Mouse (Mus musculus) hindbrain, postnatal 0 days (tissue): ENCODE data around the gene Vars. TPM values are rescaled to one million over a fixed set of nuclear protein-coding genes. Genes with fewer than 3 reads are reported as not detected.

Experiments
- ATAC-seq: fragments of 200-750 bp; cut with Nextera tagmentation; 2 replicates; pipeline ENCODE4 v1.8.0; 2017; ENCODE audit warnings: mild to moderate bottlenecking, moderate TSS enrichment, moderate library complexity
- DNase-seq: peaks from one replicate; pipeline ENCODE4 v3.0.0-alpha.2; 2015; ENCODE audit warnings: low spot score
- H3K27ac ChIP-seq: fragments of 300-500 bp; sonication (generic); 2 replicates; pipeline ENCODE4 v1.5.1; 2014; ENCODE audit warnings: mild to moderate bottlenecking
- H3K27me3 ChIP-seq: fragments of 300-500 bp; sonication (generic); 2 replicates; pipeline ENCODE4 v1.6.1; 2014; ENCODE audit warnings: low read length, mixed read lengths; ENCODE audit not compliant: insufficient read depth
- H3K36me3 ChIP-seq: fragments of 300-500 bp; sonication (generic); 2 replicates; pipeline ENCODE4 v1.6.1; 2014; ENCODE audit warnings: low read length, mixed read lengths; ENCODE audit not compliant: insufficient read depth
- H3K4me1 ChIP-seq: fragments of 300-500 bp; sonication (generic); 2 replicates; pipeline ENCODE4 v1.6.1; 2014; ENCODE audit warnings: antibody characterized with exemption, low read length, mixed read lengths; ENCODE audit not compliant: insufficient read depth
- H3K4me2 ChIP-seq: fragments of 300-500 bp; sonication (generic); 2 replicates; pipeline ENCODE4 v1.6.1; 2014; ENCODE audit warnings: low read depth, mild to moderate bottlenecking, low read length, moderate library complexity, mixed read lengths
- H3K4me3 ChIP-seq: fragments of 300-500 bp; sonication (generic); 2 replicates; pipeline ENCODE4 v1.5.1; 2014; ENCODE audit warnings: low read length
- H3K9ac ChIP-seq: fragments of 300-500 bp; sonication (generic); replicated peaks from 2 replicates; pipeline ENCODE4 v1.6.1; 2014; ENCODE audit warnings: mild to moderate bottlenecking, low read length, moderate library complexity, mixed read lengths
- H3K9me3 ChIP-seq: fragments of 300-500 bp; sonication (generic); 2 replicates; pipeline ENCODE4 v1.6.1; 2016; ENCODE audit warnings: low read length, mixed read lengths
- CTCF ChIP-seq: IDR thresholded peaks from 2 replicates; pipeline ENCODE4 v1.5.1; 2016; ENCODE audit warnings: antibody characterized with exemption, control low read depth, low read depth
- WGBS: fragments of 180-500 bp; shearing (Covaris S2); extraction: QIAGEN DNeasy Blood & Tissue Kit; methylation state at CpG from one replicate; pipeline ENCODE4 v1.1.7; 2014; 5-methylcytosine and 5-hydroxymethylcytosine counted together
- polyA plus RNA-seq: library from polyadenylated mRNA; unstranded; fragments of >200 nt; fragmentation: Nextera tagmentation; extraction: Ambion mirVana; gene quantifications from 2 replicates; pipeline ENCODE4 v1.2.1, GENCODE M21; 2015
- total RNA-seq: library from RNA; depleted of rRNA; stranded (reverse); fragments of >200 nt; gene quantifications from 2 replicates; pipeline ENCODE4 v1.2.3, GENCODE M21; 2014; rRNA removed

Gene Vars
- total and polyA plus RNA-seq, 2 experiments from 2014 or later = 41.7 to 128 TPM

DNA sequence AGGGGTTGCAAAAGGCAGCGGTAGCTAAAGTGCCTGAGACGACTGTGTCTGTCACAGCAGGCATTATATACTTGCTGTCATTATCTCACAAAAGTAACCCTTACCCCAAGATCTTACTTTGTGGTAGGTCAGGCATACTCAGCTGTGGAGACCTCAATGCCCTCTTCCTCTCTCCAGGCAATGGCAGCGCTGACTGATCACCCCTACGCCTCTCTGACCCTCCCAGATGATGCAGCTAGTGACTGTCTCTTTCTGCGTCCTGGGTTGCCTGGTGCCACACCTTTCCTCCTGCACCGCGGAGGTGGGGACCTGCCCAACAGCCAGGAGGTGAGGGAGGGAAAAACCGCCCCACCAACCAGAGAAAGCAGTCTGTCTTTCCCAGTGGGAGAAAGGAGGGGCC lies 60.5 kb downstream of the Vars start:
- ATAC-seq = no peak
- no peak overlapping the region for H3K9ac ChIP-seq
- no peaks in the 10 kb centered on the region; the same call in 1 of the 2 replicates for H3K36me3 ChIP-seq
- 82% methylated on average over 8 of the region's 8 CpGs for WGBS
- no peak overlapping the region for H3K27ac ChIP-seq
- no peak for TF ChIP-seq CTCF
- H3K4me1 ChIP-seq = peaks cover 12% of the 10 kb centered on the region; the same call in 1 of the 2 replicates
- no peak overlapping the region for H3K4me3 ChIP-seq
- no peak overlapping the region for H3K4me2 ChIP-seq
- H3K9me3 ChIP-seq = no peaks in the 10 kb centered on the region
- no peak for DNase-seq
- H3K27me3 ChIP-seq = peaks cover 12% of the 10 kb centered on the region

DNA sequence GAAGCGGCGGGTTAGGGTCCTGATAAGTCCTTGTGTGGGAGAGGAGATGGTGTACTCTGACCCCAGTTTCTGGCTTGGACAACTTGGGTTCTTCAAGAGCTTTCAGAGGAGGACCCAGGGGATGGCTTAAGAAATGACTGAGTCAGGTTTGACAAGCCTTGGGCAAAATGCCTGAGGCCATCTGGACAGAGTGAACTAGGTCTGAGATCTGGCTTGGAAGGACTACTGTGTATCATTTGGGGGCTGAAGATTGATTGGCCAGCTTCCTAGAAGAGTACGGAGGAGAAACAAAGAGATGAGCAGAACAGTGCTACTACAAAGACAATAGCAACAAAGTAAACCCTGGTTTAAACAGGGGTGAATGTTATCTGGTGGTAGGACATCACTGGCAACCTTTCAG lies 62.7 kb downstream of the Vars start:
- H3K36me3 ChIP-seq = no peaks in the 10 kb centered on the region; the same call in 1 of the 2 replicates
- H3K4me1 ChIP-seq = peaks cover 12% of the 10 kb centered on the region; the same call in 1 of the 2 replicates
- no peak for ATAC-seq
- TF ChIP-seq CTCF = no peak
- H3K9me3 ChIP-seq = no peaks in the 10 kb centered on the region
- peak; percentile 60 for DNase-seq
- H3K27ac ChIP-seq = no peak overlapping the region
- WGBS = 77% methylated on average over 3 of the region's 3 CpGs
- H3K27me3 ChIP-seq = peaks cover 12% of the 10 kb centered on the region
- no peak overlapping the region for H3K4me3 ChIP-seq
- no peak overlapping the region for H3K9ac ChIP-seq
- no peak overlapping the region for H3K4me2 ChIP-seq

DNA sequence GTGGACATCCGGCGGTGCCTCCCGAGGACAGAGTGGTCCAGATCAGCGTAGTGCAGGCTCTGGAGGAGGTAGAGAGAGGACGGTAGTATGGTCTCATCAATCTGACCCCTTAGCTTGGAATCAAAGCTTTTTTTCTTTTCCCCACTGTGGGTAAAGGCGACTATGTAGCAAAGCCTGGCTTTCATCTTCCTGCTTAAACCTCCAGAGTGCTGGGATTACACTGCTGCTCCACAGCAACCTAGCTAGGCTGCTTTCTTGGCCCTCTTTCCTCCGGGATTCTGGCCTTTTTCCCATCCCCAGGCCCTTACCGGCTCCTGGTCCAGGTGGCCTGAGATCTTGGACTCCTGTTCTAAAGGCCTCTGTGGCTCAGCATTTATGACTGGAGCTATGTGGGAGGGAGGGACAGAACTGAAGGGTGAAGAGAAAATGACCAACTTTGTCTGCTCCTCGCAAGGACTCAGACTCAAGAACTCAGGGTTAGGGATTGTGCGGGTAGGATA lies 63.6 kb downstream of the Vars start:
- no peak for ATAC-seq
- peaks cover 12% of the 10 kb centered on the region; the same call in 1 of the 2 replicates for H3K4me1 ChIP-seq
- no peak for DNase-seq
- no peaks in the 10 kb centered on the region for H3K9me3 ChIP-seq
- H3K27me3 ChIP-seq = peaks cover 12% of the 10 kb centered on the region
- H3K27ac ChIP-seq = no peak overlapping the region
- TF ChIP-seq CTCF = no peak
- H3K4me3 ChIP-seq = no peak overlapping the region
- peak overlapping the region; percentile 54; the same call in 1 of the 2 replicates for H3K4me2 ChIP-seq
- no peaks in the 10 kb centered on the region; the same call in 1 of the 2 replicates for H3K36me3 ChIP-seq
- no peak overlapping the region for H3K9ac ChIP-seq
- 38% methylated on average over 10 of the region's 10 CpGs for WGBS

DNA sequence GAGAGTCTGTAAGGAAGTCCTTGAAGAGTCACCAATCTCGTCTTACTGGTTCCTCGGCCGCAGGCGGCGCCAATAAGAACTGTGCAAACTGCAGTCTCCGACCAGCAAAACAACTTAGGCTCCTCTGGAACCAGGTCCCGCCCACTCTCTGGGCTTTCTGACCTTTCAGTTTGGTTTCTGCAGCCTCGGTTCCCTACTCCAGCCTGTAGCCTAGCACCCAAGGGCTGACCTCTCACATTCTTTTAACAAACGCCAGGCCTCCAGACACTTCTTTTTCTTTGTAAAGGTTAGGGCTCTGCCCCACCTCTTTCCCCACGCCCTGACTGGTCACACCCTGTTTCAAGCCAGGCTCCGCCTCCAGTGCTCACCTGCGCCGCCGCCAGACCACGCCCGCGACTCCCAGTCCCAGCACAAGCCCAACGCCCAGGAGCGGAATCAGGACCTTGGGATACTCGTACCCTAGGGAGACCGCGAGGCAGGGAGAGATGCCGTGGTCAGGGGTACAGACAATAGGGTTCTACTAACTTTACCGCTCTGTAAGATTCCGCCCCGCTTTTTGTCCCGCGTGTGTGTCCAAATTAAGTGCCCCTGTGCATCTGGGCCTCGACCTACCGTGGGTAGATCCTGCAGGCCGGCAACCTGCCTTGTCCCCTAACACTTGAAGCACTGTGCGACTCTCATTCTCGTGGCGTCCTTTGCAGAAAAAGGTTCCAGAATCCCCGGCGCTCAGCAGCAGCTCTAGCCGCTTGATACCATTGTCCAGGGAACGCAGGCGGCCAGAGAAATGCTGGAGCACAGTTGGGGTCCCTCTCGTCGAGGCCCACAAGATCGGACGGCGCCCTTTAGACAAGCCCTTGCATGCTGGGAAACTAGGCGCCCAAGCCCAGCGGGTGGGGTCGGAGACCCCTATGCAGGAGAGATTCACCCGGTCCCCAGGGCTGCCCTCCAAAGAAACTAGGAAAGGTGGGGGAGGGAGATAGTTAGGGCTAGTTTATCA lies 64.5 kb downstream of the Vars start, which contains the start of gene Ly6g6c:
TSS of gene Ly6g6c (plus strand) at position 438 of the 997 bp plus-strand sequence.
- H3K27me3 ChIP-seq = peaks cover 12% of the 10 kb centered on the region
- H3K27ac ChIP-seq = no peak within 1 kb of the TSS
- WGBS = 4% methylated on average over 48 of the region's 48 CpGs
- peak within 1 kb of the TSS; percentile 54 for H3K4me2 ChIP-seq
- no peaks in the 10 kb centered on the region; the same call in 1 of the 2 replicates for H3K36me3 ChIP-seq
- ATAC-seq = no peak
- no peak for TF ChIP-seq CTCF
- peaks cover 9% of the 10 kb centered on the region; the same call in 1 of the 2 replicates for H3K4me1 ChIP-seq
- peak within 1 kb of the TSS; percentile 21 for H3K4me3 ChIP-seq
- H3K9ac ChIP-seq = peak within 1 kb of the TSS; percentile 33; the same call in 1 of the 2 replicates
- DNase-seq = no peak
- H3K9me3 ChIP-seq = no peaks in the 10 kb centered on the region

Other genes with a start within 250 kb of the Vars start
Only the 30 nearest of the 45 such genes appear.
- gene Cfb, start 138.5 kb upstream of the Vars start, total RNA-seq = 0.07 and 0.26 TPM in 2 replicates
- 1.0 and 1.3 TPM in 2 replicates for gene Cfb, start 138.5 kb upstream of the Vars start, polyA plus RNA-seq
- 20.7 and 31.1 TPM in 2 replicates for gene Zbtb12, start 121.5 kb upstream of the Vars start, total RNA-seq
- 5.1 and 6.5 TPM in 2 replicates for gene Zbtb12, start 121.5 kb upstream of the Vars start, polyA plus RNA-seq
- gene Gm20547, start 118.9 kb upstream of the Vars start, total RNA-seq = not detected in 2 replicates
- not detected in 2 replicates for gene Gm20547, start 118.9 kb upstream of the Vars start, polyA plus RNA-seq
- gene C2, start 102.7 kb upstream of the Vars start, total RNA-seq = 5.4 and 7.8 TPM in 2 replicates
- gene C2, start 102.7 kb upstream of the Vars start, polyA plus RNA-seq = 5.5 and 6.0 TPM in 2 replicates
- 309 and 317 TPM in 2 replicates for gene Ehmt2, start 102.5 kb upstream of the Vars start, total RNA-seq
- 57.4 and 57.6 TPM in 2 replicates for gene Ehmt2, start 102.5 kb upstream of the Vars start, polyA plus RNA-seq
- gene Slc44a4, start 86.5 kb upstream of the Vars start, total RNA-seq = 0.22 TPM in 1 of 2 replicates, not detected in the other
- gene Slc44a4, start 86.5 kb upstream of the Vars start, polyA plus RNA-seq = 0.18 and 0.25 TPM in 2 replicates
- 50.9 and 93.9 TPM in 2 replicates for gene Neu1, start 69.7 kb upstream of the Vars start, total RNA-seq
- gene Neu1, start 69.7 kb upstream of the Vars start, polyA plus RNA-seq = 42.9 and 43.1 TPM in 2 replicates
- 15.2 and 20.4 TPM in 2 replicates for gene Hspa1b, start 41.7 kb upstream of the Vars start, total RNA-seq
- gene Hspa1b, start 41.7 kb upstream of the Vars start, polyA plus RNA-seq = 0.51 and 0.55 TPM in 2 replicates
- not detected in 2 replicates for gene Gm20481, start 31.1 kb upstream of the Vars start, total RNA-seq
- gene Gm20481, start 31.1 kb upstream of the Vars start, polyA plus RNA-seq = not detected in 2 replicates
- gene Hspa1a, start 28.8 kb upstream of the Vars start, total RNA-seq = 25.0 and 29.0 TPM in 2 replicates
- 13.6 and 14.7 TPM in 2 replicates for gene Hspa1a, start 28.8 kb upstream of the Vars start, polyA plus RNA-seq
- 0.99 and 1.4 TPM in 2 replicates for gene Hspa1l, start 28.3 kb upstream of the Vars start, total RNA-seq
- gene Hspa1l, start 28.3 kb upstream of the Vars start, polyA plus RNA-seq = 0.76 TPM in 2 replicates
- 35.5 and 43.1 TPM in 2 replicates for gene Lsm2, start 19.1 kb upstream of the Vars start, total RNA-seq
- gene Lsm2, start 19.1 kb upstream of the Vars start, polyA plus RNA-seq = 106 and 110 TPM in 2 replicates
- gene Vwa7, start 15.6 kb downstream of the Vars start, total RNA-seq = 0.68 and 1.2 TPM in 2 replicates
- 0.11 and 0.18 TPM in 2 replicates for gene Vwa7, start 15.6 kb downstream of the Vars start, polyA plus RNA-seq
- gene Sapcd1, start 27.0 kb downstream of the Vars start, total RNA-seq = 0.65 and 2.1 TPM in 2 replicates
- gene Sapcd1, start 27.0 kb downstream of the Vars start, polyA plus RNA-seq = 2.4 and 2.7 TPM in 2 replicates
- 1.1 and 6.4 TPM in 2 replicates for gene Msh5, start 45.8 kb downstream of the Vars start, total RNA-seq
- 2.2 and 3.1 TPM in 2 replicates for gene Msh5, start 45.8 kb downstream of the Vars start, polyA plus RNA-seq
- 56.9 and 59.5 TPM in 2 replicates for gene Clic1, start 49.0 kb downstream of the Vars start, total RNA-seq
- gene Clic1, start 49.0 kb downstream of the Vars start, polyA plus RNA-seq = 81.9 and 88.5 TPM in 2 replicates
- gene Ddah2, start 58.0 kb downstream of the Vars start, total RNA-seq = 216 and 228 TPM in 2 replicates
- 322 and 331 TPM in 2 replicates for gene Ddah2, start 58.0 kb downstream of the Vars start, polyA plus RNA-seq
- gene Ly6g6c, start 64.4 kb downstream of the Vars start, total RNA-seq = not detected in 2 replicates
- gene Ly6g6c, start 64.4 kb downstream of the Vars start, polyA plus RNA-seq = not detected in 2 replicates
- not detected in 2 replicates for gene Mpig6b, start 65.2 kb downstream of the Vars start, total RNA-seq
- 0.18 TPM in 2 replicates for gene Mpig6b, start 65.2 kb downstream of the Vars start, polyA plus RNA-seq
- gene Ly6g6e, start 75.9 kb downstream of the Vars start, total RNA-seq = not detected in 2 replicates
- 0.44 TPM in 1 of 2 replicates, not detected in the other for gene Ly6g6e, start 75.9 kb downstream of the Vars start, polyA plus RNA-seq
- gene Ly6g6d, start 77.1 kb downstream of the Vars start, total RNA-seq = 0.78 TPM in 1 of 2 replicates, not detected in the other
- gene Ly6g6d, start 77.1 kb downstream of the Vars start, polyA plus RNA-seq = 1.3 and 1.9 TPM in 2 replicates
- not detected in 2 replicates for gene Ly6g6f, start 84.6 kb downstream of the Vars start, total RNA-seq
- 0.26 TPM in 1 of 2 replicates, not detected in the other for gene Ly6g6f, start 84.6 kb downstream of the Vars start, polyA plus RNA-seq
- gene Abhd16a, start 88.3 kb downstream of the Vars start, total RNA-seq = 129 and 158 TPM in 2 replicates
- gene Abhd16a, start 88.3 kb downstream of the Vars start, polyA plus RNA-seq = 121 TPM in 2 replicates
- gene Ly6g5c, start 107.3 kb downstream of the Vars start, total RNA-seq = not detected in 2 replicates
- not detected in 2 replicates for gene Ly6g5c, start 107.3 kb downstream of the Vars start, polyA plus RNA-seq
- 1.7 and 2.0 TPM in 2 replicates for gene Ly6g5b, start 114.4 kb downstream of the Vars start, total RNA-seq
- 0.76 and 1.2 TPM in 2 replicates for gene Ly6g5b, start 114.4 kb downstream of the Vars start, polyA plus RNA-seq
- gene Gpank1, start 120.5 kb downstream of the Vars start, total RNA-seq = 13.1 and 14.1 TPM in 2 replicates
- gene Gpank1, start 120.5 kb downstream of the Vars start, polyA plus RNA-seq = 18.1 and 19.1 TPM in 2 replicates
- gene Csnk2b, start 121.1 kb downstream of the Vars start, total RNA-seq = 257 and 289 TPM in 2 replicates
- gene Csnk2b, start 121.1 kb downstream of the Vars start, polyA plus RNA-seq = 332 and 350 TPM in 2 replicates
- gene D17H6S53E, start 125.4 kb downstream of the Vars start, total RNA-seq = 14.0 and 29.7 TPM in 2 replicates
- gene D17H6S53E, start 125.4 kb downstream of the Vars start, polyA plus RNA-seq = 9.4 and 11.6 TPM in 2 replicates
- 0.37 TPM in 1 of 2 replicates, not detected in the other for gene Apom, start 131.1 kb downstream of the Vars start, total RNA-seq
- gene Apom, start 131.1 kb downstream of the Vars start, polyA plus RNA-seq = 0.35 TPM in 1 of 2 replicates, not detected in the other
- 320 and 368 TPM in 2 replicates for gene Bag6, start 134.2 kb downstream of the Vars start, total RNA-seq
- gene Bag6, start 134.2 kb downstream of the Vars start, polyA plus RNA-seq = 50.0 and 55.8 TPM in 2 replicates